Mouse (Mus musculus): ENCODE measurements around the gene Sdsl.

The Sdsl gene

DNA sequence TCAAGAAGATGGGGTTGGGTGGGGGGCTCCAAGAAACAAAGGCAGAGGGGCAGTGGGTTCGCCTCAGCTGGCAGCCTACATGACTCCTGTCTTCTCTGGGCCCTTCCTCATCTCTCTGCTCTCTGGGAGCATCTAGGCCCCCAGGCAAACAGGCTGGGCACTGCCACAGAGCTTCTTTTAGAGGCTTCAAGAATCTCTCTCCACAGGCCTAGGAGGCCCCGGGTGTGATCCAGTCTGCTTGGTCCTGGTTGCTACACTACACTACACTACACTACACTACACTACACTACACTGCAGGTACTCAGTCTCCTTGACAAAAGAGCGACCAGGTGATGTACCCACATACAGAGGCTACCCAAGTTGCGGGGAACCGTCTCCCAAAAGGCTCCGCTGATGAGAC, 42.9 kb downstream of the Sdsl start:
- no peak for DNase-seq (ENCODE audit: inconsistent ontology term)

DNA sequence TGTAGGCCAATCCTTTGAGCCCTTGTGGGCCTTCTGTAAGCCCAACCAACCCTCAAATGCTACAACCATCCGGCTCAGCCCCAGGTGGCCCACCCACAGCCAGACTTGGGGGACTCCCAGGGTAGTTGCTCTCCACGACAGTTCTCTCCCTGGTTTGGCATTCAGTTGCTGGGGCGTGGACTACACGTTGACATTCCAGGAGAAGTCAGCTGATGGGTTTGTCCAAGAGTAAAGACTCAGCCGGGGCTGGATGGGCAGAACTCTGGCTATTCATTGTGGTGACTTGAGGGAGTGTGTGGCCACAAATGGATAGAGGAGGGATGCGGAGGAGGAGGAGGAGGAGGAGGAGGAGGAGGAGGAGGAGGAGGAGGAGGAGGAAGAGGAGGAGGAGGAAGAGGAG, 43.6 kb downstream of the Sdsl start:
- DNase-seq (ENCODE audit: inconsistent ontology term): no peak

DNA sequence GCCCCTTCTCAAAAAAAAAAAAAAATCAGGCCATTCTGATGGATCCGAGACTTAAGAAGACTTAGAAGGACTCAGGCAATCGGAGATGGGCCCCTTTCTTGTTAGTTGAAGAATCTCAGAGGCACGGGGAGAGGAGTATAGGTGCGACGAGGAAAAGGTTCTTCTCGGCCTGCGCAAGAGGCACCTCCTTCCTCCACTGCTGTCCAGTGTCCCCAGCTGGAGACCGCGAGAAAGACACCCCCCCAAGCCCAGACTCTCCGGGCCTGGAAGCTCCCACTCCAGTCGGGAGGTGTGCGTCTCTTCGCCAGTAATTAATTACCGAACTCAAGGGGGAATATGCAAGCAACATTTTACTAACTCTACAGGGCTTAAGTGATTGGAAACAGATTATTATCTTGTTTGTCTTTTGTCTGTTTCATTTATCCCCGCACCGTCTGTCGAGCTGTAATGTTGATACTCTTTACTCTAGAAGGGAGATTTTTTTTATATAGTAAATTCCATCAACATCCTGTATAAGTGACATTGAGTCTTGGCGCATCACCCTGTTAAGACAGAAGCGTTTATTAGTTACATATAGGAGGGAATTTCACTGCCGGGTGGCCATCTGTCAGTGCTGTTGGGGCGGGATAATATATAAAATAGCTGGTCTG, 44.3 kb downstream of the Sdsl start:
- no peak for DNase-seq (ENCODE audit: inconsistent ontology term)

DNA sequence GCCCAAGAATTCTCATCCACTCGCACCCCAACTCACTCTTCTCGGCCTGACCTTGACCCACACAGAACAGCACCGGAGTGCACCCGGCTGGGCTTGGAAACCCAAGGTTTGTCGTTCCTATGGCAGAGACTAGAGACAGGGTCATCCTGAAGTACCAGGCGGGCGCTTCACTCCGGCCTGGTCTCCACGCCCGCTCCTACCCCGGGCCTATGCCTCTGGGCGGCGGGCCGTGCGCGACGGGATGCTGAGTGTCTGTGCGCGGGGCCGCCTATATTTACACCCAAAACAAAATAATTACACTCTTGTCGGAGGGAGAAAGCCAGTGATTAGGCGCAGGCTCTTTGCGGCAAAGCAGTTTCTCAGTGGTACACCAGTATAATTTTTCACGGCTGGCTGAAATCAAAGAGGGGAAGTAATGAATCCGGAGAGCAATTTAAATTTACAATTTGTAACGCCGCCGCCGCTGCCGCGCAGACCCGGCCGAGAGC, 45.1 kb downstream of the Sdsl start:
- no peak for DNase-seq (ENCODE audit: inconsistent ontology term)

DNA sequence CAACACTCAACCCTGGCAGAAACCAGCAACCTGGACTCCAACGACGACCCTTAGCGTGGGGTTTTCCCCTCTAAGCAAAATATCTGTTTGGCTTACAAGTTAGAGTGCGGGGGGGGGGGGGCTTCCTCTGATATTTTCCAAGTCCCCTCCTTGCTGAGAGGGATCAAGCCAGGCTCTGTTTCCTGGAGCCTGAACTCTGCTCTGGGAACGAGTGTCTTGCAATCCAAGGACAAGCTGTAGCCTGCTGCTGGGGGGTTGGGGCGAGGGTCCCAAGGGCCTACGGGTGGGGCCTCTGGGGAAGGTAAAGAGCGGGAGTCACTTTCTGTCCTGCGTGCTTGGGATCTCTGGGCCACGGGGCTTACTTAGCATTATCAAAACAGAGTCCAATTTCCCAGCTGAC, 46.0 kb downstream of the Sdsl start:
- DNase-seq (ENCODE audit: inconsistent ontology term): no peak

DNA sequence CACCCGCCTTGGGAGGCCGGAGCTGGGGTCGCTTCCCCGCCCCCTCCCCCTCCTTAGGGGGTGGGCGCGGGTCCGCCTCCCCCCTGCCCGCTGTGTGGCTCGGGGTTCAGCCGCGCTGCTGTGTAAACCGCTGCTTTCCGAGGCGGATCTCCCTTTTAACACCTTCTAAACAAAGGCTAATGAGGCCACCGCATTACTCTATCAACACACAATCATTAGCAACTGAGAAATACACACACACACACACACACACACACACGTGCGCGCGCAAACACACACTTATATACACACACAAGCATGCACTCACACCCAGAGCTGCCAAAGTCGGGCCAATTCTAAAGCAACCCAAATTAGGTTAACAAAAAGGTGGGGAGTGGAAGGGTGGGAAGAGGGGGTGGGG, 46.9 kb downstream of the Sdsl start:
- DNase-seq (ENCODE audit: inconsistent ontology term): no peak

DNA sequence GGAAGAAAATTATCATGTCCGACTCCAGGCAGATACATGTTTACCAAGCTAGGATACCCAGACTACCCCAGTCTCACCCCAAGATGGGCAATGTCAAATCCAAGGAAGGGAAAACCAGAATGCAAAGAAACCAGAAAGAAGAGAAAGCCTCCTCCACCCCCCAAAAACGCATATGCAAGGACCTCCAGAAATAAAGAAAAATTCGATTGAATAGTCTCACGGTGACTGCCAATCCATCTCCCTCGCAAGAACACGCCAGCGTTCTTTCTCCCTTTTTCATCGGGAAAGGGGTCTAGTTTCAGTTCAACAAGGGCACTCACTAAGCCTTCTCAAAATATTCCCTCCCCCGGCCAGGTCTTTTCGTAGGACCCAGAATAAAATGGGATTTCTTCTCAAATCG, 48.0 kb downstream of the Sdsl start:
- no peak for DNase-seq (ENCODE audit: inconsistent ontology term)

DNA sequence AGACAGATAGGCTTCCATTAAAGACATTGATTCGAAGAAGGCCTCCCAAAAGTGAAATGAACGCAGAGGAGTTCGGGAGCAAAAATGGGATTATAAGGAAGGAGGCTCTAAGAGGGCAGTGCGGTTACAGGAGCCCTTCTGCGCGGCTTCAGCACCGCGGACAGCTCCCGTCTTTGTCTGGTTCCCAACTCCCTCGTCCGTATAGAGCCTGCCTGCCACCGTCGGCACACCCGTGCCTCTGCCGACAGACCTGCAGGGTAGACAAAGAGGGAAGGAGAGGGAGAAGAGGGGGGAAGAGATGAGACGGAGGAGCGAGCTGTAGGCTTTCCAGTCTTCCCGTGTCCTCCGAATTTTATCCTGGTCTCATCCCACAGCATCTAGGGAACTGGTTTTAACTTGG, 48.6 kb downstream of the Sdsl start:
- peak; percentile 78 for DNase-seq (ENCODE audit: inconsistent ontology term)

DNA sequence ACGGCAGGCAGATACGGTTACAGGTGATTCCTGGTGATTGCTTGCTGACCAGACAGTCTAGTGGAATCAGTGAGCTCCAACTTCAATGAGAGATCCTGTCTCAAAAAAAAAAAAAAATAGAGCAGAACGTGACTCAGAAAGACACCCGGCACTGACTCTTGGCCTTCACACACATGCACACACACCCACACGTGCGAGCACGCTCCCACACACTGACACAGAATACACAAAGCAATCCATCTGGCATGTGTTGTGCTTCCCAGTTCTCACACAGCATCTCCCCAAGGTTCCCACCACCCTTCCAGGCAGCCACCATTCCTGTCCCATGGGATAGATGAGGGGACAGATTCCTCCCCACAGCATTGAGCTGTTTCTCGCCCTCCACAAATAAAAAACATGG, 52.5 kb downstream of the Sdsl start:
- DNase-seq (ENCODE audit: inconsistent ontology term): no peak

DNA sequence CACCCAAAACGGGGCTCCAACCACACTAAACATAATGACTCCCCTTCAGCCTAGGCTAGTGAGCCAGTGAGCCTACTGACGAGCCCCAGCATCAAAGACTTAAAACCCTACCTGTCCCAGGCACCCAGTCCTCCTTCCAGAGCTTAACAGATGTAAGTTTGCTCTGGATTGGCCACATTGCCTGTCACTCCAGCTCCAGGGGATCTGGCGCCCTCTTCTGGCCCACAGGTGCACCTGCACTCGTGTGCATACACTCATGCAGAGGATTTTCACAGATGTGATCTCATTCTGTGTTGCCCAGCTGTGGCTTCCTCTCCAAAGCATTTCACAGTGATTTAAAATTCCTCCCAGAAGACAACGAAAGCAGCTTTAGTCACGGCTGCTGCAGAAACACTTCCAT, 59.2 kb downstream of the Sdsl start:
- DNase-seq (ENCODE audit: inconsistent ontology term): no peak

DNA sequence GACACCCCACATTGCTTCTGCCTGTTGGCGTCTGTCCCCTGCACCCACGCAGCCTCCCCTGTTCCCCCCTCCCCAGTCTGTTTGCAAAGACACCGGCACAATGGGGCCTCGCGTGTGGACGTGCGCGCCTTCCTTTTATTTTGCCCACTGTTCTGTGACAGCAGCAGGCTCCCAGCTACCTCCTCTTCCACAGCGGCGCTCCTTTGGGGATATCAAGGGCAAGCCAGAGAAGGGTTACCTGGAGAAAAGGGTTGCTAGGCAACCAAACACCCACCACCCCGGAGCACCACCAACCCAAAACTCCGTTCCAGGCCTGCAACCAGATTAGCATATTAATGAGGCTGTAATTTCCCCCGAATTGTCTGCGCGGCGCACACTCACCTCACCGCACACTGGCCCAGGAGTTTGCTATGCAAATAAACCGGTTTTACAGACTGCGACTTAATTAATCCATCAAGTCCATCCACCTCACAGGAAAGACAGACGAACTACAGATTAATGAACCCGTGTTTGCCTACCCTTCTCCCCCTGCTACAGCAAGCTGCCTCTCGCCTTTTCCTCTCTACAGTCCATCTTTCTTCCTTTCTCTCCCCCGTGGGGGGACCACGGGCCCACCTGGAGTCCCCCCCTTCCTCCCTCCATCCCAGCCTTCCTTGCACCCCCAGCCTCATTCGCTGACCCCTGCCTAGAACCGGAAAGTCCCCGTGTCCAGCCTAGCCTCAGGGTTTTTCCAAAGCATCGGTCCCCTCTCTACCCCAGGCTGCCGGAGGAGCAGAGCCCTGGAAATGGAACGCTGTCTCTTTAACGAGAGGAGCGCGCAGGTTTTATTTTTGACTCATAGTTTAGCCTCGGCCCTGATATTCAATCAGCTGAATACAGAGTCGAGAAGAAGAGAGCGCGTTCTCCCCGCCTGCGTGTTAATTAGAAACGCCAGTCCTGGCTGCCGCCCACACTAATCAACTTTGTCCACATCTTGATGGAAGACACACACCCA, 62.9 kb downstream of the Sdsl start:
- no peak for DNase-seq (ENCODE audit: inconsistent ontology term)

DNA sequence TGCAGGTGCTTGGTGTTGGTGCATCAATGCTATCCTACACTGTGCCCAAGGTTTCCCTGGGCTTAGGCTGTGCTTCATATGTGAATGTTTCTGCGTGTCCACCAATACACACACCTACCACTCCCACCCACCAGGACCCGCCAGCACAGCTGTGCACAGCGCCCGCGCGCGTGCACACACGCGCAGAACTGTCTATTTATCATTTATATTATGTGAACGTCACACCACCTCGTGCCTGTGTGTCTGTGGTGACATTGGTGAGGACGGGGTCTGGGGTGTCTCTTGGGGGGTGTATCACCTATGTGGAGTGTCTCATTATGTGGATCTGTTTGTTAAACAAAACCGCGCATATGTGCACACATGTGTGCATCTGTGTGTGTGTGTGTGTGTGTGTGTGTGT, 63.7 kb downstream of the Sdsl start:
- DNase-seq (ENCODE audit: inconsistent ontology term): no peak
